Mouse (Mus musculus) liver, adult (tissue): ENCODE measurements around the gene Capn12.

Experiments used
- GATA4 ChIP-seq: IDR thresholded peaks from 2 replicates; pipeline ENCODE4 v1.6.1; 2014; ENCODE audit warnings: mild to moderate bottlenecking, low read length; ENCODE audit not compliant: insufficient replicate concordance

Gene Capn12

GRCm38 (mm10) chr7:28881199-28881598, at the start of gene Capn12:
Capn12 (plus strand) TSS chr7:28881422.
- TF ChIP-seq GATA4, result no peak

GRCm38 (mm10) chr7:28832137-28832536, 49.1 kb upstream of the Capn12 start:
- no peak for TF ChIP-seq GATA4

- no peak for TF ChIP-seq GATA4
Observed at GRCm38 (mm10) chr7:28833723-28834347, 47.4 kb upstream of the Capn12 start, which contains the start of gene Lgals4. Lgals4 (plus strand) TSS chr7:28833854.

GRCm38 (mm10) chr7:28836936-28837335, 44.3 kb upstream of the Capn12 start:
- TF ChIP-seq GATA4, result no peak

GRCm38 (mm10) chr7:28838331-28838730, 42.9 kb upstream of the Capn12 start:
- no peak for TF ChIP-seq GATA4

GRCm38 (mm10) chr7:28847273-28847672, 33.9 kb upstream of the Capn12 start:
- TF ChIP-seq GATA4, result no peak

- no peak for TF ChIP-seq GATA4
Observed at GRCm38 (mm10) chr7:28849700-28850236, 31.5 kb upstream of the Capn12 start.

GRCm38 (mm10) chr7:28850642-28851041, 30.6 kb upstream of the Capn12 start:
- no peak for TF ChIP-seq GATA4

- no peak for TF ChIP-seq GATA4
Observed at GRCm38 (mm10) chr7:28859953-28860352, 21.3 kb upstream of the Capn12 start.

- no peak for TF ChIP-seq GATA4
Observed at GRCm38 (mm10) chr7:28860898-28861297, 20.3 kb upstream of the Capn12 start.

GRCm38 (mm10) chr7:28862817-28863499, 18.3 kb upstream of the Capn12 start:
- no peak for TF ChIP-seq GATA4

- TF ChIP-seq GATA4, result no peak
Observed at GRCm38 (mm10) chr7:28863540-28863939, 17.7 kb upstream of the Capn12 start, which contains the start of gene Lgals7. Lgals7 (plus strand) TSS chr7:28863853.

GRCm38 (mm10) chr7:28864288-28864750, 16.9 kb upstream of the Capn12 start:
- no peak for TF ChIP-seq GATA4

- no peak for TF ChIP-seq GATA4
Observed at GRCm38 (mm10) chr7:28865481-28866300, 15.5 kb upstream of the Capn12 start.

- TF ChIP-seq GATA4, result no peak
Observed at GRCm38 (mm10) chr7:28866769-28867507, 14.3 kb upstream of the Capn12 start.
